Mouse (Mus musculus) stomach, embryonic 14.5 days (tissue): Measurements from ENCODE around the gene Tas2r144. TPM values are rescaled to one million over a fixed set of nuclear protein-coding genes. Genes with fewer than 3 reads are reported as not detected.

ENCODE experiments used
- ATAC-seq: fragments of 200-750 bp; cut with Nextera tagmentation; 2 replicates; pipeline ENCODE4 v1.8.0; 2017; ENCODE audit warnings: low read depth, moderate TSS enrichment; ENCODE audit not compliant: insufficient number of reproducible peaks, insufficient read depth, low FRiP score
- H3K27ac ChIP-seq: fragments of 300-500 bp; sonication (generic); 2 replicates; pipeline ENCODE4 v1.5.1; 2014; ENCODE audit warnings: mild to moderate bottlenecking, low read length, moderate library complexity, mixed read lengths
- H3K27me3 ChIP-seq: fragments of 300-500 bp; sonication (generic); 2 replicates; pipeline ENCODE4 v1.6.1; 2014; ENCODE audit warnings: low read length, control low read depth, mixed read lengths; ENCODE audit not compliant: control insufficient read depth, insufficient read depth
- H3K36me3 ChIP-seq: fragments of 300-500 bp; sonication (generic); 2 replicates; pipeline ENCODE4 v1.6.1; 2014; ENCODE audit warnings: mild to moderate bottlenecking, control low read depth, low read length, moderate library complexity, mixed read lengths; ENCODE audit not compliant: control insufficient read depth, insufficient read depth
- H3K4me1 ChIP-seq: fragments of 300-500 bp; sonication (generic); 2 replicates; pipeline ENCODE4 v1.6.1; 2014; ENCODE audit warnings: low read length, control low read depth, mixed read lengths; ENCODE audit not compliant: control insufficient read depth, insufficient read depth
- H3K4me2 ChIP-seq: fragments of 300-500 bp; sonication (generic); replicated peaks from 2 replicates; pipeline ENCODE4 v1.6.1; 2014; ENCODE audit warnings: low read depth, low read length, control low read depth
- H3K4me3 ChIP-seq: fragments of 300-500 bp; sonication (generic); 2 replicates; pipeline ENCODE4 v1.5.1; 2014; ENCODE audit warnings: low read depth, low read length, control low read depth
- H3K9ac ChIP-seq: fragments of 300-500 bp; sonication (generic); replicated peaks from 2 replicates; pipeline ENCODE4 v1.6.1; 2014; ENCODE audit warnings: low read depth, mild to moderate bottlenecking, control low read depth, low read length, moderate library complexity, mixed read lengths
- H3K9me3 ChIP-seq: fragments of 300-500 bp; sonication (generic); 2 replicates; pipeline ENCODE4 v1.6.1; 2016; ENCODE audit warnings: low read depth, low read length, control low read depth; ENCODE audit not compliant: control insufficient read depth
- WGBS: fragments of 180-500 bp; shearing (Covaris S2); extraction: QIAGEN DNeasy Blood & Tissue Kit; methylation state at CpG from one replicate; pipeline ENCODE4 v1.1.7; 2014; 5-methylcytosine and 5-hydroxymethylcytosine counted together
- polyA plus RNA-seq: library from polyadenylated mRNA; unstranded; fragments of >200 nt; fragmentation: Nextera tagmentation; extraction: Ambion mirVana; gene quantifications from 2 replicates; pipeline ENCODE4 v1.2.1, GENCODE M21; 2014

The Tas2r144 gene
- polyA plus RNA-seq, 1 experiment from 2014 or later = not detected

- no peaks in the 10 kb centered on the region for H3K36me3 ChIP-seq
- 69% methylated on average over 3 of the region's 3 CpGs for WGBS
- no peak overlapping the region for H3K4me2 ChIP-seq
- H3K4me3 ChIP-seq = no peak overlapping the region
- no peak overlapping the region for H3K27ac ChIP-seq
- ATAC-seq = no peak
- H3K4me1 ChIP-seq = no peaks in the 10 kb centered on the region
- no peak overlapping the region for H3K9ac ChIP-seq
- H3K9me3 ChIP-seq = no peaks in the 10 kb centered on the region
- H3K27me3 ChIP-seq = no peaks in the 10 kb centered on the region
Measured at GRCm38 (mm10) chr6:42231191-42231590, 16.1 kb downstream of the Tas2r144 start.

- ATAC-seq = no peak
- Histone ChIP-seq H3K9me3 (no peaks in the 10 kb centered on the region), H3K9ac (no peak overlapping the region), H3K4me2 (no peak overlapping the region), H3K4me1 (no peaks in the 10 kb centered on the region), H3K27ac (no peak overlapping the region), H3K4me3 (no peak overlapping the region), H3K36me3 (no peaks in the 10 kb centered on the region), H3K27me3 (no peaks in the 10 kb centered on the region)
- WGBS = 42% methylated on average over 6 of the region's 6 CpGs
Measured at GRCm38 (mm10) chr6:42237276-42237805, 22.2 kb downstream of the Tas2r144 start.

DNA sequence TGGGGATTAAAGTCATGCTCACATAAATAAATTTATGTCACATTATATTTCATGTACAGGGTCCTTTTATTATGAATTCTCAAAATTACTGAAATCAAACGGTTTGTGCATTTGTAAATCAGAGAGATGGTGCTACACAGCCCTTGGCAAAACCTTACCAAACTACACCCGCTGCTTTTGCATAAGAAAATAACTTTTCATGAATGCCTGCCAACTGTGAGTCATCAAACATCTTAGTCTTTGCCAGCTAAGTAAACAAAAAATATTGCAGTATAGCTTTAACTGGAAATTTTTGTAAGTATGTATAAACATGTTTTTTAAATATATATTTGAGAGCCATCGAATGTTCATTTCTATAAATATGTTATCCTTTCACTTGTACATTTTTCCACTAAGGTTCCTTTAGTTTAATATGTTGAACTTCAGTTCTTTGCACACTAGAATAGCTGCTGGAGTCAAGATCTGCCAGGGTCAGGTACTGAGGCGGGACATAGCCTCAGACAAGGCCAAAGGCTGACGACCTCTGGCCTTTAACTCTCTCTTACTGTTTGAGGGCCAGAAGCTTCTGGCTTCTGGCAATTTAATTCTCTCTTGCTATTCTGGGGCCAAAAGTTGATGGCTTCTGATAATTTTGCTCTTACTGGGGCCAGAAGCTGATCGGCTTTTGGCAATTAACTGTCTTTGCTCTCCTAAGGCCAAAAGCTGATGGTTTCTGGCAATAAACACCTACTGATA lies 26.4 kb downstream of the Tas2r144 start:
- Histone ChIP-seq H3K4me1 (no peaks in the 10 kb centered on the region), H3K9ac (no peak overlapping the region), H3K27ac (no peak overlapping the region), H3K36me3 (no peaks in the 10 kb centered on the region), H3K4me2 (no peak overlapping the region), H3K9me3 (no peaks in the 10 kb centered on the region), H3K4me3 (no peak overlapping the region), H3K27me3 (no peaks in the 10 kb centered on the region)
- ATAC-seq = no peak
- WGBS = 78% methylated on average over 6 of the region's 6 CpGs

DNA sequence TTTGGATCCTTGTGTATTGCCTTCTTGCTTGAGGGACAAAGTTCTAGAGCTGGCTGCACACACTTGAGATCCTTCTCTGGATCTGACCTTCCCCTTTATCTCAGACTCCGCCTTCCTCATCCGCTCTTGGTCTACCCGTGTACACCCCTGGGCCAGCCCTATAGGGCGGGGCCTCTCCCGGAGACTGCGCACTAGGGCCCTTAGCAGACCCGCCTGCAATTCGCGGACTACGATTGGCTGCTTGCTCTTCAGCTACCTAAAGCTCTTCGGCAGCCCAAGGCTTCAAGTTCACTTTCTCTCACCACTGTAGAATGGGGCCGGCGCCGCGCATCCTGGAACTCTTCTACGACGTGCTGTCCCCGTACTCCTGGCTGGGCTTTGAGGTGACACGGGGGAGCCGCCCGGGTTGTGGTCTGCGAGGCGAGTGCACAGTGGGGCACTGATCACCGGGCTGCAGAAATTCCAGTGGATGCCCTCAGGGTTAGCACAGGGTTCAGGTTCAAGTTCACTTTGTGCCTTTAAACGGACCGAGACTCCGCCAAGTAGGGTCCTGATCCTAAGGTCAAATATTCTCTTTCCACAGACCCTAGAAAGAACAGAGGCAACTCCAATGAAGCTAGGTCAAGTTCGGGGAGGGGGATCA lies 30.7 kb downstream of the Tas2r144 start, which contains the start of gene Gstk1:
Gene Gstk1, plus strand, starts transcription at position 225 of the 643 bp plus-strand sequence.
- ATAC-seq = peak; percentile 99
- H3K4me2 ChIP-seq = peak within 1 kb of the TSS; percentile 65
- 0 out of 2 replicates have a peak, but pooled peaks cover 2% of the 10 kb centered on the region for H3K27me3 ChIP-seq
- no peak within 1 kb of the TSS for H3K27ac ChIP-seq
- H3K9me3 ChIP-seq = no peaks in the 10 kb centered on the region
- H3K9ac ChIP-seq = no peak within 1 kb of the TSS
- H3K36me3 ChIP-seq = no peaks in the 10 kb centered on the region
- no peaks in the 10 kb centered on the region for H3K4me1 ChIP-seq
- H3K4me3 ChIP-seq = peak within 1 kb of the TSS; percentile 33
- 4% methylated on average over 28 of the region's 28 CpGs for WGBS

- Histone ChIP-seq H3K9me3 (no peaks in the 10 kb centered on the region), H3K4me3 (no peak overlapping the region), H3K36me3 (no peaks in the 10 kb centered on the region), H3K9ac (no peak overlapping the region), H3K27ac (no peak overlapping the region), H3K27me3 (0 out of 2 replicates have a peak, but pooled peaks cover 2% of the 10 kb centered on the region), H3K4me2 (no peak overlapping the region), H3K4me1 (no peaks in the 10 kb centered on the region)
- WGBS = 13% methylated on average over 8 of the region's 8 CpGs
- ATAC-seq = no peak
Measured at GRCm38 (mm10) chr6:42247173-42247572, 32.0 kb downstream of the Tas2r144 start.

GRCm38 (mm10) chr6:42247981-42248380 lies 32.9 kb downstream of the Tas2r144 start:
- 86% methylated on average over 1 of the region's 1 CpGs for WGBS
- H3K9ac ChIP-seq = no peak overlapping the region

DNA sequence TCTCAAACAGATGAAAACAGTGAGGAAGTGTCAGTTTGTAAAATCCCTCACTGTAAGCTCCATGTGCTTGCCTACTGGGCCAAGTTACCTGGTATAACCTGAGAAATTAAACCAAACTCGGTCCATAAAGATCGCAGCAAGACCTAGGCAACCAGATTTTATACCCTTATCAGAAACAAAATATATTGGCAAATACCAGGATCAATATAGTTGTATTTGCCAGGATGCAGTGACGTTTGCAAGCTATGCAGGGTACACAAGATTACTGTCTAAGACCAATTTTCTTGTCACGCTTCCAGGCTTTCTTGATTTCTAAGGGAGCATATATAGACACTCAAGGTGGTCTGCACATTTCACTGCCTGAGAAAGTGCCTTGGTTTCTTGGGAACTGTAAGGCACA lies 36.7 kb downstream of the Tas2r144 start:
- Histone ChIP-seq H3K4me1 (no peaks in the 10 kb centered on the region), H3K4me2 (no peak overlapping the region), H3K36me3 (no peaks in the 10 kb centered on the region), H3K9me3 (no peaks in the 10 kb centered on the region), H3K27ac (no peak overlapping the region), H3K27me3 (0 out of 2 replicates have a peak, but pooled peaks cover 2% of the 10 kb centered on the region), H3K4me3 (no peak overlapping the region), H3K9ac (no peak overlapping the region)
- WGBS = 85% methylated on average over 4 of the region's 4 CpGs
- no peak for ATAC-seq

More at GRCm38 (mm10) chr6:42247981-42248380, 32.9 kb downstream of the Tas2r144 start:
- ATAC-seq = no peak
- H3K36me3 ChIP-seq = no peaks in the 10 kb centered on the region
- 0 out of 2 replicates have a peak, but pooled peaks cover 2% of the 10 kb centered on the region for H3K27me3 ChIP-seq
- H3K27ac ChIP-seq = no peak overlapping the region
- H3K9me3 ChIP-seq = no peaks in the 10 kb centered on the region
- no peak overlapping the region for H3K4me2 ChIP-seq
- H3K4me3 ChIP-seq = no peak overlapping the region
- H3K4me1 ChIP-seq = no peaks in the 10 kb centered on the region

- H3K4me2 ChIP-seq = no peak overlapping the region
- no peaks in the 10 kb centered on the region for H3K4me1 ChIP-seq
- no peak for ATAC-seq
- WGBS = 81% methylated on average over 2 of the region's 2 CpGs
- H3K9ac ChIP-seq = no peak overlapping the region
- H3K27ac ChIP-seq = no peak overlapping the region
- no peaks in the 10 kb centered on the region for H3K36me3 ChIP-seq
- H3K4me3 ChIP-seq = no peak overlapping the region
- H3K9me3 ChIP-seq = no peaks in the 10 kb centered on the region
- no peaks in the 10 kb centered on the region for H3K27me3 ChIP-seq
Measured at GRCm38 (mm10) chr6:42253103-42253502, 38.0 kb downstream of the Tas2r144 start.
